Mouse (Mus musculus) lung, postnatal 0 days (tissue): Measurements from ENCODE around the gene Plaa.

Source experiments
- CTCF ChIP-seq: IDR thresholded peaks from 2 replicates; pipeline ENCODE4 v1.5.1; 2016; ENCODE audit warnings: antibody characterized with exemption, mild to moderate bottlenecking
- EP300 ChIP-seq: IDR thresholded peaks from 2 replicates; pipeline ENCODE4 v1.6.1; 2016; ENCODE audit warnings: antibody characterized with exemption, mild to moderate bottlenecking, control low read depth

GRCm38 (mm10) chr4:94649920-94650319 is 46.9 kb upstream of the Plaa start, which contains the start of gene Lrrc19:
- TF ChIP-seq CTCF = no peak
- no peak for TF ChIP-seq EP300
